23 mouse cellular contexts compared by ENCODE assay signal in the genomic region with DNA sequence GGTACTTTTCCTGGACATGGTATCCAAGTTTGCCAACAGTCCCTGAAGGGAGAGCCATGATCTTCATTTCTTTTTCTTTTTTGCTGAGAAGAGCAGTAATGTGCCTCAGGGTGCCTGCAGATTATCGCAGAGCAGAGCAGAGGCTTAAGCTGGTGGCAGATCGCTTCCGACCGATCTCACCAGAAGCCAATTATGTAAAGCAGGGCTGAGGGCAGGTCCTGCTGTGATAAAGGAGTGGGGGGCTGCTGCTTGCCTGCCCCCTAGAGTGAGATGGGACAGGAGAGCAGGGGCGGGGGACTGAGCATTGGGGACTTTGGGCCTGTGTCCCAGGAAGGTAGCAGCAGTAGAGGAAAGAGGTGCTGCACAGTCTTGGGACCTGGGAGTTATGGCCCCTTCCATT.
DNase-seq lines count a peak whose midpoint lies in the region; ATAC-seq and TF ChIP-seq lines count a peak whose summit lies in the region.
"Had no signal": no experiment of that assay in that cellular context is flagged by ENCODE, and none has a peak within 500 bp of the region (broad histone marks: within the 10 kb centered on the region; RNA-seq: fewer than 3 reads in every experiment).

No protein-coding gene starts in this region.

- no peak for TF ChIP-seq CTCF in intestine, postnatal 0 days (IDR thresholded peaks at IDR 0.05; ENCODE audit: low read depth)

- H3K4me3 ChIP-seq in heart, embryonic 11.5 days (ENCODE audit: low read depth, low read length) = no peak overlapping the region
- H3K4me3 ChIP-seq in hindbrain, embryonic 14.5 days (replicated peaks; ENCODE audit: low read length) = no peak overlapping the region
- no peak overlapping the region for H3K4me3 ChIP-seq in midbrain, embryonic 12.5 days
- H3K4me3 ChIP-seq in intestine, postnatal 0 days (ENCODE audit: low read depth, low read length) = no peak overlapping the region
- H3K4me3 ChIP-seq: embryonic facial prominence, embryonic 12.5 days; forebrain, embryonic 15.5 days; heart, embryonic 12.5 days; kidney, embryonic 15.5 days; limb, embryonic 10.5 days; stomach, embryonic 15.5 days had no signal

- peaks cover 9% of the 10 kb centered on the region; the same call in 1 of the 2 replicates for H3K27me3 ChIP-seq in heart, embryonic 11.5 days (ENCODE audit: control insufficient read depth, insufficient read depth, low read length)
- no peaks in the 10 kb centered on the region for H3K27me3 ChIP-seq in hindbrain, embryonic 14.5 days (ENCODE audit: control insufficient read depth, insufficient read depth, low read length)
- H3K27me3 ChIP-seq in midbrain, embryonic 12.5 days = peaks cover 27% of the 10 kb centered on the region; the same call in 1 of the 2 replicates
- H3K27me3 ChIP-seq in intestine, postnatal 0 days (replicated peaks; ENCODE audit: control insufficient read depth, insufficient read depth, low read length) = no peaks in the 10 kb centered on the region
- H3K27me3 ChIP-seq: forebrain, embryonic 15.5 days; kidney, embryonic 15.5 days; stomach, embryonic 15.5 days had no signal

- H3K36me3 ChIP-seq in heart, embryonic 11.5 days (ENCODE audit: control insufficient read depth, insufficient read depth, low read length) = no peaks in the 10 kb centered on the region
- H3K36me3 ChIP-seq in hindbrain, embryonic 14.5 days (replicated peaks; ENCODE audit: control insufficient read depth, insufficient read depth) = no peaks in the 10 kb centered on the region
- H3K36me3 ChIP-seq in midbrain, embryonic 12.5 days = no peaks in the 10 kb centered on the region
- no peaks in the 10 kb centered on the region for H3K36me3 ChIP-seq in intestine, postnatal 0 days (ENCODE audit: control insufficient read depth, insufficient read depth)
- H3K36me3 ChIP-seq: embryonic facial prominence, embryonic 12.5 days; forebrain, embryonic 15.5 days; heart, embryonic 12.5 days; kidney, embryonic 15.5 days; limb, embryonic 10.5 days; stomach, embryonic 15.5 days had no signal

- peak; percentile 73 for DNase-seq in heart, adult 11 months
- DNase-seq in hindbrain, embryonic 14.5 days (ENCODE audit: low spot score) = no peak
- DNase-seq in retina, embryonic 14.5 days (ENCODE audit: low spot score) = peak; percentile 54
- no peak for DNase-seq in cerebellum, adult 9-10 months
- DNase-seq: adrenal gland, postnatal 25 days; gastrocnemius, postnatal 10 days; heart, postnatal 10 days; kidney, adult 11 months; liver; right cerebral cortex, postnatal 4 days; thymus, postnatal 4 days had no signal

- 16% methylated on average over 5 of the region's 5 CpGs for WGBS in heart, embryonic 11.5 days (ENCODE audit: insufficient replicate concordance)
- 4% methylated on average over 5 of the region's 5 CpGs for WGBS in hindbrain, embryonic 14.5 days
- 3% methylated on average over 5 of the region's 5 CpGs for WGBS in midbrain, embryonic 12.5 days
- 67% methylated on average over 5 of the region's 5 CpGs for WGBS in intestine, postnatal 0 days

- H3K4me1 ChIP-seq in heart, embryonic 11.5 days (ENCODE audit: control insufficient read depth, insufficient read depth, low read length) = peaks cover 42% of the 10 kb centered on the region
- H3K4me1 ChIP-seq in hindbrain, embryonic 14.5 days (replicated peaks; ENCODE audit: control insufficient read depth, insufficient read depth, low read length) = peaks cover 48% of the 10 kb centered on the region
- peaks cover 38% of the 10 kb centered on the region for H3K4me1 ChIP-seq in midbrain, embryonic 12.5 days
- no peaks in the 10 kb centered on the region for H3K4me1 ChIP-seq in intestine, postnatal 0 days (replicated peaks; ENCODE audit: control insufficient read depth, insufficient read depth, low read length)
- H3K4me1 ChIP-seq: embryonic facial prominence, embryonic 12.5 days had no signal

- ATAC-seq in heart, embryonic 11.5 days (replicated peaks; ENCODE audit: insufficient number of reproducible peaks, low FRiP score, low TSS enrichment) = no peak
- 0 out of 2 replicates have a peak, but pooled peaks have one; percentile 22 for ATAC-seq in hindbrain, embryonic 14.5 days (ENCODE audit: low FRiP score)
- peak; percentile 41; the same call in 1 of the 2 replicates for ATAC-seq in midbrain, embryonic 12.5 days (ENCODE audit: low FRiP score, low read depth)
- no peak for ATAC-seq in monocyte, adult 5-6 weeks (replicated peaks; ENCODE audit: insufficient number of reproducible peaks, low FRiP score, low TSS enrichment, poor library complexity, severe bottlenecking)
- ATAC-seq in intestine, postnatal 0 days = no peak
- ATAC-seq: CD4-positive, CD25-positive, alpha-beta regulatory T cell, adult 4 months; forebrain, embryonic 15.5 days had no signal

- H3K27ac ChIP-seq in heart, embryonic 11.5 days (ENCODE audit: low read depth, low read length) = no peak overlapping the region
- H3K27ac ChIP-seq in hindbrain, embryonic 14.5 days = no peak overlapping the region
- H3K27ac ChIP-seq in midbrain, embryonic 12.5 days (replicated peaks) = peak overlapping the region; percentile 64
- H3K27ac ChIP-seq in intestine, postnatal 0 days (ENCODE audit: low read depth, low read length) = no peak overlapping the region
- H3K27ac ChIP-seq: forebrain, embryonic 15.5 days; kidney, embryonic 15.5 days; limb, embryonic 10.5 days; macrophage; stomach, embryonic 15.5 days had no signal

- no peak overlapping the region for H3K9ac ChIP-seq in heart, embryonic 11.5 days (ENCODE audit: low read depth, low read length)
- H3K9ac ChIP-seq in hindbrain, embryonic 14.5 days = no peak overlapping the region
- H3K9ac ChIP-seq in midbrain, embryonic 12.5 days (replicated peaks) = no peak overlapping the region
- H3K9ac ChIP-seq in intestine, postnatal 0 days (ENCODE audit: low read depth, low read length) = no peak overlapping the region
- H3K9ac ChIP-seq: embryonic facial prominence, embryonic 12.5 days; forebrain, embryonic 15.5 days; heart, embryonic 12.5 days; kidney, embryonic 15.5 days; stomach, embryonic 15.5 days had no signal

- no peaks in the 10 kb centered on the region for H3K9me3 ChIP-seq in heart, embryonic 11.5 days (replicated peaks; ENCODE audit: control insufficient read depth, low read length)
- H3K9me3 ChIP-seq in hindbrain, embryonic 14.5 days (ENCODE audit: control insufficient read depth, low read length) = no peaks in the 10 kb centered on the region
- H3K9me3 ChIP-seq in midbrain, embryonic 12.5 days = no peaks in the 10 kb centered on the region
- H3K9me3 ChIP-seq in intestine, postnatal 0 days (ENCODE audit: control insufficient read depth) = no peaks in the 10 kb centered on the region
- H3K9me3 ChIP-seq: embryonic facial prominence, embryonic 12.5 days; forebrain, embryonic 15.5 days; heart, embryonic 12.5 days; kidney, embryonic 15.5 days; limb, embryonic 10.5 days; stomach, embryonic 15.5 days had no signal

- no peak overlapping the region for H3K4me2 ChIP-seq in heart, embryonic 11.5 days
- no peak overlapping the region for H3K4me2 ChIP-seq in hindbrain, embryonic 14.5 days (replicated peaks)
- H3K4me2 ChIP-seq in midbrain, embryonic 12.5 days (replicated peaks) = peak overlapping the region; percentile 28
- no peak overlapping the region for H3K4me2 ChIP-seq in intestine, postnatal 0 days (replicated peaks; ENCODE audit: low read depth)
- H3K4me2 ChIP-seq: embryonic facial prominence, embryonic 12.5 days; forebrain, embryonic 15.5 days; heart, embryonic 12.5 days; kidney, embryonic 15.5 days; stomach, embryonic 15.5 days had no signal

Comparison
In these comparisons a context has a peak if more than half of its experiments do, and no peak if none do; other contexts are left out.
1. DNase-seq: peak in heart, adult 11 months (single experiment) and retina, embryonic 14.5 days (single experiment); none in hindbrain, embryonic 14.5 days (single experiment) and cerebellum, adult 9-10 months (single experiment).
2. ATAC-seq: peak in hindbrain, embryonic 14.5 days (single experiment) and midbrain, embryonic 12.5 days (single experiment); none in heart, embryonic 11.5 days (single experiment), monocyte, adult 5-6 weeks (single experiment) and intestine, postnatal 0 days (single experiment).